Mouse (Mus musculus) cortical plate, adult 2 months (tissue): ENCODE measurements at regions not wholly inside any gene's neighbourhood (a gene's known extent, or its start where the extent isn't known, plus 50 kb on each side); places are given as distances from the start of the nearest gene placed in this dataset.

Source experiments
- CTCF ChIP-seq: fragments of 200-500 bp; IDR thresholded peaks from 2 replicates; pipeline ENCODE4 v1.5.1; 2011; ENCODE audit warnings: mild to moderate bottlenecking, control low read depth, low read length; ENCODE audit not compliant: insufficient read depth; ENCODE audit errors: extremely low read depth
- POLR2A ChIP-seq: fragments of 200-500 bp; IDR thresholded peaks from 2 replicates; pipeline ENCODE4 v1.6.1; 2011; ENCODE audit warnings: mild to moderate bottlenecking, low read length, control low read depth; ENCODE audit not compliant: insufficient read depth; ENCODE audit errors: extremely low read depth

DNA sequence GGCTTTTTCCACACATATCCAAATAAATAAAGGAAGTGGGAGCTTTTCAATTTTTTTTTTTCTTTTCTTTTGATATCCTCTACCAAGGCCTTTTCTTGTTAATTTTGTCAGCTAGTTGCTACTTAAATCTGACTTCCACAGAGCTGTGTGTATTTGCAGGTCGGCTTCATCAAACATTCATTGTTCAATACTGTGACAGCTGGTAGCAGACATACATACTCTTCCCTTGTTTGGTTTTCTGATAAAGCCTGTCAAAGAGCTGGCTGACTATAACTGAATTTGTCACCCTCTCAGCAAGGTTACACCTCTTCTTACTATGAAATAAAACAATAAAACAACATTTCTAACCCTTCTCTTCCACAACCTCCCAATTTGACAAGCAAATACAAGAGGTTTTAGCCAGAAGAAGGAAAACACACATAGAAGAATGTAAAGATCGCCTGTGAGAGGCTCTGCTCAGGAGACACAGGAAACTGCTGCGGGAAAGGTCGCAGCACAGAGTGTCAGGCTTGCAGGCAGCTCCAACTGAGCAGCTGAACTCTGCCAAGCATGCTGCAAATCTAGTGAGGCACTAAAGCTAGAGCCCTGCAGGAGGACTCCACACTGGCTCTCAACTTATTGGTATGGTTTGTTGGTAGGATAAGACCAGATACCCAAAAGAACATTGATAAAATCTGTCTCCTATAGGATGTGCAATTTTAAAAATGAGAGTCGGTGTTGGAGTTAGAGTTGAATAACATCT lies 205.2 kb upstream of the Tle4 start:
- TF ChIP-seq CTCF (no peak), POLR2A (no peak)
